Mouse (Mus musculus): ENCODE data around the gene Ints3. TPM values are rescaled to one million over a fixed set of nuclear protein-coding genes. Genes with fewer than 3 reads are reported as not detected.

The Ints3 gene
- polyA plus RNA-seq, 1 experiment from 2014 or later, result 35.2 TPM

DNA sequence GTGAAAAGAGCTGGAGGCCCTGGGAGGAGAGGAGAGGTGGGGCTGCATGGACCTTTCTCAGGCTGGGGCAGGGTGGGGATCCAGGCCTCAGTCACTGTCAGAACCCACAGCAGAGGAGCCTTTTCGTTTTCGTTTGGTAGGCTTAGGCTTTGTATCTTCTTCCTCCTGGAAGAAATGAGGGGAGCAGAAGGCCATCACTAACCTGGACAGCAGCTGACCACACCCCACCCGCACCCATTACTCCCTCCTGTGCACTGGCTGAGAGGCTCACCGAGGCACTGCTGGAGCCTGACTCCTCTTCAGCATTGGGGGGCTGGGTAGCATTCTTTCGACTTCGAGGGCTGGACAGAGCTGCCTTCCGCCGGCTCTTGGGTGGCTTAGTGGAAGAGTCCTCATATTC is 41.5 kb downstream of the Ints3 start:
- WGBS, result 88% methylated on average over 8 of the region's 8 CpGs
- DNase-seq (ENCODE audit: low spot score), result no peak
- Histone ChIP-seq H3K36me3 (ENCODE audit: control insufficient read depth, insufficient read depth, low read length) (peaks cover 44% of the 10 kb centered on the region), H3K27ac (ENCODE audit: low read depth, low read length) (no peak overlapping the region), H3K9me3 (ENCODE audit: control insufficient read depth, low read length) (no peaks in the 10 kb centered on the region), H3K4me3 (ENCODE audit: low read depth, low read length) (no peak overlapping the region), H3K9ac (ENCODE audit: low read depth, low read length) (no peak overlapping the region), H3K4me1 (replicated peaks; ENCODE audit: control insufficient read depth, insufficient read depth, low read length) (peaks cover 13% of the 10 kb centered on the region), H3K4me2 (no peak overlapping the region), H3K27me3 (replicated peaks; ENCODE audit: control insufficient read depth, insufficient read depth, low read length) (peaks cover 24% of the 10 kb centered on the region)
- ATAC-seq (replicated peaks; ENCODE audit: low FRiP score), result no peak

DNA sequence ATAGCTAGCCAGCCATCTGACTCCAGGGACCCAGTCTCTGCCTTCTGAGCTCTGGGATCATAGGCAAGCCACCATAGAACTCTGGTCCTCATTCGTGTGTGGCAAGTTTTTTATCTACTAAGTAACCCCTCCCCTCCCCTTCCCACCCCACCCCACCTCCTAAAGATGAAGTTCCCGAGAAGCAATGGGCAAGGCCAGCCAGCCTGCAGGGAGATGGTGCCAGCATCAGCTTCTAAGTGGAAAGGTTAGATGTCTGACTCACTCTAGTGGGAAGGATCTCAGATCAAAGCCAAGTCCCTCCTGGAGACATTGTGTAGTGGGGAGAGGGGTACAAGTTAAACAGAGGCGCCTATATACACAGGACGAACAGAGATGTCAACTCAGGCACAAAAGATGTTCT is 42.4 kb downstream of the Ints3 start:
- peaks cover 13% of the 10 kb centered on the region for H3K4me1 ChIP-seq (replicated peaks; ENCODE audit: control insufficient read depth, insufficient read depth, low read length)
- H3K4me2 ChIP-seq, result no peak overlapping the region
- H3K27ac ChIP-seq (ENCODE audit: low read depth, low read length), result no peak overlapping the region
- H3K27me3 ChIP-seq (replicated peaks; ENCODE audit: control insufficient read depth, insufficient read depth, low read length), result peaks cover 24% of the 10 kb centered on the region
- no peak overlapping the region for H3K4me3 ChIP-seq (ENCODE audit: low read depth, low read length)
- no peak for DNase-seq (ENCODE audit: low spot score)
- H3K9ac ChIP-seq (ENCODE audit: low read depth, low read length), result no peak overlapping the region
- no peak for ATAC-seq (replicated peaks; ENCODE audit: low FRiP score)
- WGBS, result 72% methylated on average over 4 of the region's 4 CpGs
- peaks cover 38% of the 10 kb centered on the region for H3K36me3 ChIP-seq (ENCODE audit: control insufficient read depth, insufficient read depth, low read length)
- H3K9me3 ChIP-seq (ENCODE audit: control insufficient read depth, low read length), result no peaks in the 10 kb centered on the region

DNA sequence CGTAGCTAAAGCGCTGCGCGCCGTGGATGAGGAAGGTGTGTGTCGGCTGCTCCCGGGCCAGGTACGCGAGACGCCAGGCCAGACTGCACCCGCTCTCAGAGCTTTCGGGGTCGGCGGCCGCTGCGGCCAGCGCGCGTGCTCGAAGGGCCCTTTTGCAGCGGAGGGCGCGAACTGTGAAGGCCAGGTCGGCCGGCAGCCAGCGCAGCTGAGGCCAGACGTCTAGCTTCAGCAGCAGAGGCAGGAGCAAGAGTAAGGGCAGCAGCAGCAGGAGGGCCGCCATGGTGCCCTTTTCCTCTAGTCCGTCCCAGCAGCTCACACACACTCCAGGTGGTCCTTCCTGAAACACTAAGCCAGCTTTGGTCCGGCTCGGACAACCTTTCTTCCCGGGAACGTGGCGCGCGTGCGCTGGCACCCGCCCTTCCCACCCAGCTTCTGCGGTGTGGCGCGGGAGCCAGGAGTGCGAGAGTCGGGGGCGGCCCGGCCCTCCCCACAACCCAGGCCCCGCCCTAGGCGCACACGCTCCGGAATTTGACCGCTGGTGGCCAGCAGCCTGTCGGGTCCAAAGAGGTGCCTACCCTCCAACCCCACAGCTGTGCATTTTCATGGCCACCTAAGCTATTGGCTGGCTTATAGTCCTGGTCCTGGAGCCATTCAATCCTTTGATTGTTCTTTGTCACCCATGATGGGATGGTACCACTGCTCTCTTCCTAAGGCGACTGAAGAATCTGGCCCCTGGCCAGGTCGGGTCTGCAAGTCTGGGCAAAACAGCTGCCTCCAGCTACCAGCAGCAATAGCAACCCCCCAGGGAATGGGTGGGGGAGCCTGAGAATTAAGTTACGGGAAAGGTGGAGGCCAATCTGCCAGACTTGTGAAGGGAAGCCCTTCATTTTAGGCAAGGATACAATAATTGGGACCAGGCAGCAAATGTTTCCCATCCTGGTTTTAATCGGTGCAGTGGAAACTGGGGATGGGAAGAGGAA is 43.6 kb downstream of the Ints3 start, which contains the start of gene Slc27a3:
TSS of gene Slc27a3 (minus strand) at position 428 of the 980 bp plus-strand sequence.
- Histone ChIP-seq H3K27ac (ENCODE audit: low read depth, low read length) (no peak within 1 kb of the TSS), H3K36me3 (ENCODE audit: control insufficient read depth, insufficient read depth, low read length) (peaks cover 30% of the 10 kb centered on the region), H3K9me3 (ENCODE audit: control insufficient read depth, low read length) (no peaks in the 10 kb centered on the region), H3K27me3 (replicated peaks; ENCODE audit: control insufficient read depth, insufficient read depth, low read length) (peaks cover 24% of the 10 kb centered on the region), H3K4me2 (peak within 1 kb of the TSS; percentile 78), H3K4me1 (replicated peaks; ENCODE audit: control insufficient read depth, insufficient read depth, low read length) (peaks cover 13% of the 10 kb centered on the region), H3K4me3 (ENCODE audit: low read depth, low read length) (peak within 1 kb of the TSS; percentile 58), H3K9ac (ENCODE audit: low read depth, low read length) (peak within 1 kb of the TSS; percentile 62)
- ATAC-seq (replicated peaks; ENCODE audit: low FRiP score), result peak; percentile 60
- WGBS, result 4% methylated on average over 55 of the region's 55 CpGs
- peak; percentile 73 for DNase-seq (ENCODE audit: low spot score)

DNA sequence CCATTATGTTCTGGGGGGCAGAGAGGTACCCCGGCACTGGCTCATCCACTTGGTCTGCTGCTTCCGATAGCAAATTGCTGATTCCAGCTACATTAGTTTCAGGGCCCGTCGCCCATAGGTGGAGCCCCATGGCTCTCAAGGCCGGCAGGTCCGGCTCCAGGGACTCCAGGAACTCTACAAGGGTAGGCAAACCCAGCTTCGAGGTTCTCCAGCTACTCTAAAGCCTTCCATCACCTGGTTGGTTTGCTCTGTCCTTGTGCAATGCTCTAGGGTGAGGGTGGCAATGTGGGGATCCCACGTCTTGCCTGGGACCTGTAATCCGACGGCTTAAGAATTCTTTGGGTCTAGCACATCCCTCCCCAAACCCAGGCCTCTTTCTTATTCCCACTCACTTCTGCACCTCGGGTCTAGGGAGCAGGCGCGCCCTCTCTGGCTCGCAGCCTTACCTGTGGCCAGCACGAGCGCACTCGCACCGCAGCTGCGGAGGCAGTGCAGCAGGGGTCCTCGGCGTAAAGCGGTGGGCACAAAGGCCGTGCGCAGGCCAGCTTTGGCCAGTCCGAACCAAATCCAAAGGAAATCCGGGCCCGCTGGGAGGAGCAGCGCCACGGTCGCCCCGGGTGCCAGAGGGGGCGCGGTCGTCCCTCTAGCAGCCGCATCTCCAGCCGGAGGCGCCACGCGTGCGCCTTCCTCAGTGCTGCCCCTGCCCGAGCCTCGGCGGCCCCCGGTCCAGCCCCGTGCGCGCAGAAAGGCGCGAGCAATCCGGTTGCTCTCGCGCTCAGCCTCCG is 44.5 kb downstream of the Ints3 start:
- Histone ChIP-seq H3K4me1 (replicated peaks; ENCODE audit: control insufficient read depth, insufficient read depth, low read length) (peaks cover 13% of the 10 kb centered on the region), H3K36me3 (ENCODE audit: control insufficient read depth, insufficient read depth, low read length) (peaks cover 24% of the 10 kb centered on the region)

DNA sequence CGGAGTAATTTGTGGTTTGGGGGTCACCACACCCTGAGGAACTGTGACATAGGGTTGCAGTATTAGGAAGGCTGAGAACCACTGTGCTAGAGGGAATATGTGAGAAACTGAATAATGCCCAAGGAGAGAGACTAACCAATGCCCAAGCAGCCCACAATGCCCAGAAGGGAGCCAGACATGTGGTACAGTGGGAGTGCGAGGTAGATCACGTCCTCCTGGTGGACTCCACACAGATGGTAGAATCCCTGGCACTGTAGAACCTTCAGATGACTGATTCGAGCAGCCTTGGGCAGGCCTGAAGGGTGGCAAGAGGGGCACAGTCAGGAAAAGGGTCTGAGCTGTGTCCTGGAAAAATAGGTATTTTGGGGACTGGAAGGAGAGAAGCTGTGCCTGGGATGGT is 45.2 kb downstream of the Ints3 start:
- H3K9ac ChIP-seq (ENCODE audit: low read depth, low read length), result no peak overlapping the region
- no peak overlapping the region; the same call in 1 of the 2 replicates for H3K4me2 ChIP-seq
- H3K27me3 ChIP-seq (replicated peaks; ENCODE audit: control insufficient read depth, insufficient read depth, low read length), result peaks cover 24% of the 10 kb centered on the region
- WGBS, result 82% methylated on average over 4 of the region's 4 CpGs
- H3K4me3 ChIP-seq (ENCODE audit: low read depth, low read length), result no peak overlapping the region
- H3K36me3 ChIP-seq (ENCODE audit: control insufficient read depth, insufficient read depth, low read length), result peaks cover 17% of the 10 kb centered on the region
- ATAC-seq (replicated peaks; ENCODE audit: low FRiP score) (no peak), DNase-seq (ENCODE audit: low spot score) (no peak)
- H3K4me1 ChIP-seq (replicated peaks; ENCODE audit: control insufficient read depth, insufficient read depth, low read length), result peaks cover 13% of the 10 kb centered on the region
- no peaks in the 10 kb centered on the region for H3K9me3 ChIP-seq (ENCODE audit: control insufficient read depth, low read length)
- no peak overlapping the region for H3K27ac ChIP-seq (ENCODE audit: low read depth, low read length)

More for the DNA sequence above, 44.5 kb downstream of the Ints3 start:
- DNase-seq (ENCODE audit: low spot score), result no peak
- Histone ChIP-seq H3K27me3 (replicated peaks; ENCODE audit: control insufficient read depth, insufficient read depth, low read length) (peaks cover 24% of the 10 kb centered on the region), H3K4me2 (peak overlapping the region; percentile 78), H3K9ac (ENCODE audit: low read depth, low read length) (peak overlapping the region; percentile 62), H3K4me3 (ENCODE audit: low read depth, low read length) (peak overlapping the region; percentile 58), H3K27ac (ENCODE audit: low read depth, low read length) (no peak overlapping the region), H3K9me3 (ENCODE audit: control insufficient read depth, low read length) (no peaks in the 10 kb centered on the region)
- 9% methylated on average over 53 of the region's 53 CpGs for WGBS
- peak; percentile 11; the same call in 1 of the 2 replicates for ATAC-seq (replicated peaks; ENCODE audit: low FRiP score)

DNA sequence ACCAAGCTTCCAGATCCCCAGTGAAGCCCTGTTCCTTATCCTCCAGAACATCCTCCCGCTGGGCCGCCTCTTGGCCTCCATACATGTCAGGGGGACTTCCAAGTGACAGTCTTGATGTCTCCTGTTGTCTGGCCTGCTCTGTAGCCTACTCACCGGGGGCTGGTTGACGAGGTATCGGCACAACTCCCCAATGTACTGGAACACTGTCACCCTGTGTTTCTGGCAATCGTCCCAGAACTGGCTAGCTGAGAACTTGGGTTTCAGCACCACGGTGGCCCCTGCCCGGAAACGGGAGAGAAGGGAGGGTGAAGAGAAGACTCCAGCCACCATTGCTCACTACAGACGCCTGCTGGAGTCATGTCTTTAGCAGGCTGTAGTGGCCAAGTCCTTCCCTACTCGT is 45.9 kb downstream of the Ints3 start:
- no peaks in the 10 kb centered on the region for H3K9me3 ChIP-seq (ENCODE audit: control insufficient read depth, low read length)
- peaks cover 13% of the 10 kb centered on the region for H3K4me1 ChIP-seq (replicated peaks; ENCODE audit: control insufficient read depth, insufficient read depth, low read length)
- ATAC-seq (replicated peaks; ENCODE audit: low FRiP score), result no peak
- no peak overlapping the region for H3K4me2 ChIP-seq
- DNase-seq (ENCODE audit: low spot score), result no peak
- no peak overlapping the region for H3K27ac ChIP-seq (ENCODE audit: low read depth, low read length)
- peaks cover 11% of the 10 kb centered on the region for H3K36me3 ChIP-seq (ENCODE audit: control insufficient read depth, insufficient read depth, low read length)
- peaks cover 24% of the 10 kb centered on the region for H3K27me3 ChIP-seq (replicated peaks; ENCODE audit: control insufficient read depth, insufficient read depth, low read length)
- H3K9ac ChIP-seq (ENCODE audit: low read depth, low read length), result no peak overlapping the region
- 74% methylated on average over 11 of the region's 11 CpGs for WGBS
- H3K4me3 ChIP-seq (ENCODE audit: low read depth, low read length), result no peak overlapping the region

DNA sequence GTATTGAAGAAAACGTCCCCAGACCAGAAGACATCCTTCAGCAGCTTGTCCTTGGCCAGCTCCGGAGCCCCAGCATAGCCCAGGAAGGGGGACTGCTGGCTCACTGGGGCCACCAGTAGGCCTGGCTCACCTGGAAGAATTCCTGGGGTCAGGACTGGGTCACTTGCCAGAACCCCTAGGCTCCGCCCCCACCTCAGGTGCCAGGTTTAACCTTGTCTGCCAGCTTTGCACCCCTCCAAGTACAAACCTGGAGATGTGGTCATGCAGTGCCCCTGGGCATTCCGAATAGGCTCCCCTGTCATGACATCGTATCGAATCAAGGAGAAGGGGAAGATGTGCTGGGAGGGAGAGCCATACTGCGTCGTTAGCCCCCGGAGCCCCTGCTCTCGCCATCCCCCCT is 46.6 kb downstream of the Ints3 start:
- DNase-seq (ENCODE audit: low spot score), result no peak

DNA sequence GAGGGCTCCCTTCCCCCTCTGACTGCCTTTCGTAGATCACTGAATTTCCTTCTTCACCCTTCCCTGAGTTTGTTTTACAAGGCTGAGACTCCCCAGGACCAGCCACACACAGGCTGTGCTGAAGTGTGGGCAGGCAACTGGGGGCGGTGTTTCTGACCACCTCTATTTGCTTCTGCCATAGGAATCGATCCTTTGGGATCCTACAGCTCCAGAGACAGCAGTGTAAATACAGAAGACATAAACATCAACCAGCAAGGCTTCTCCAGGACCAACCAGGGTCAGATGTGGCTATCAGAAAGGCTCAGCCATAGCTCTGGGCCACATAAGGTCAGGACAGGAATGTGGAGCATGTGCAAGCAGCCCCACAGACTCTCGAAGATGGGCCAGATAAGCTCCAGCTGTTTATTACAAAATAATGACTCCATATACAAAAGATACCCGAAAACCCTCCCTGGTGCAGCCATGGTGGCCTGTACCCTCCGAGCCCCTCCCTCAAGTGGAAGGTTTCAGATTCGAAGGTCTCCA is 48.5 kb downstream of the Ints3 start:
- no peak overlapping the region for H3K4me2 ChIP-seq
- H3K4me1 ChIP-seq (replicated peaks; ENCODE audit: control insufficient read depth, insufficient read depth, low read length), result peaks cover 9% of the 10 kb centered on the region
- no peak for DNase-seq (ENCODE audit: low spot score)
- no peak overlapping the region for H3K9ac ChIP-seq (ENCODE audit: low read depth, low read length)
- no peak for ATAC-seq (replicated peaks; ENCODE audit: low FRiP score)
- H3K36me3 ChIP-seq (ENCODE audit: control insufficient read depth, insufficient read depth, low read length), result no peaks in the 10 kb centered on the region
- no peaks in the 10 kb centered on the region for H3K9me3 ChIP-seq (ENCODE audit: control insufficient read depth, low read length)
- H3K27ac ChIP-seq (ENCODE audit: low read depth, low read length), result no peak overlapping the region
- no peak overlapping the region for H3K4me3 ChIP-seq (ENCODE audit: low read depth, low read length)
- WGBS, result 59% methylated on average over 7 of the region's 7 CpGs
- peaks cover 20% of the 10 kb centered on the region for H3K27me3 ChIP-seq (replicated peaks; ENCODE audit: control insufficient read depth, insufficient read depth, low read length)

More for the DNA sequence above, 46.6 kb downstream of the Ints3 start:
- ATAC-seq (replicated peaks; ENCODE audit: low FRiP score), result no peak
- Histone ChIP-seq H3K4me2 (no peak overlapping the region), H3K4me3 (ENCODE audit: low read depth, low read length) (no peak overlapping the region), H3K36me3 (ENCODE audit: control insufficient read depth, insufficient read depth, low read length) (peaks cover 4% of the 10 kb centered on the region; the same call in 1 of the 2 replicates), H3K9me3 (ENCODE audit: control insufficient read depth, low read length) (no peaks in the 10 kb centered on the region), H3K27me3 (replicated peaks; ENCODE audit: control insufficient read depth, insufficient read depth, low read length) (peaks cover 24% of the 10 kb centered on the region), H3K9ac (ENCODE audit: low read depth, low read length) (no peak overlapping the region), H3K27ac (ENCODE audit: low read depth, low read length) (no peak overlapping the region), H3K4me1 (replicated peaks; ENCODE audit: control insufficient read depth, insufficient read depth, low read length) (peaks cover 13% of the 10 kb centered on the region)
- 89% methylated on average over 10 of the region's 10 CpGs for WGBS

Measured in liver, embryonic 11.5 days (tissue).